Mouse (Mus musculus) embryonic facial prominence, embryonic 13.5 days (tissue): Measurements from ENCODE around the gene Gm26920. TPM values are rescaled to one million over a fixed set of nuclear protein-coding genes. Genes with fewer than 3 reads are reported as not detected.

Experiments
- ATAC-seq: fragments of 200-750 bp; cut with Nextera tagmentation; 2 replicates; pipeline ENCODE4 v1.8.0; 2017; ENCODE audit warnings: low read depth; ENCODE audit not compliant: insufficient number of reproducible peaks, insufficient read depth, low FRiP score, low TSS enrichment
- H3K27ac ChIP-seq: fragments of 300-500 bp; sonication (generic); 2 replicates; pipeline ENCODE4 v1.5.1; 2015; ENCODE audit warnings: moderate library complexity, mild to moderate bottlenecking, inconsistent platforms
- H3K27me3 ChIP-seq: fragments of 300-500 bp; sonication (generic); 2 replicates; pipeline ENCODE4 v1.6.1; 2015; ENCODE audit warnings: mild to moderate bottlenecking, inconsistent platforms
- H3K36me3 ChIP-seq: fragments of 300-500 bp; sonication (generic); 2 replicates; pipeline ENCODE4 v1.6.1; 2015; ENCODE audit warnings: mild to moderate bottlenecking, inconsistent platforms
- H3K4me1 ChIP-seq: fragments of 300-500 bp; sonication (generic); 2 replicates; pipeline ENCODE4 v1.6.1; 2015; ENCODE audit warnings: inconsistent platforms
- H3K4me2 ChIP-seq: fragments of 300-500 bp; sonication (generic); 2 replicates; pipeline ENCODE4 v1.6.1; 2015; ENCODE audit warnings: moderate library complexity, mild to moderate bottlenecking, inconsistent platforms
- H3K4me3 ChIP-seq: fragments of 300-500 bp; sonication (generic); 2 replicates; pipeline ENCODE4 v1.5.1; 2015; ENCODE audit warnings: mild to moderate bottlenecking, inconsistent platforms
- H3K9ac ChIP-seq: fragments of 300-500 bp; sonication (generic); 2 replicates; pipeline ENCODE4 v1.6.1; 2015; ENCODE audit warnings: mild to moderate bottlenecking, inconsistent platforms
- H3K9me3 ChIP-seq: fragments of 300-500 bp; sonication (generic); 2 replicates; pipeline ENCODE4 v1.6.1; 2016; ENCODE audit warnings: inconsistent platforms
- WGBS: fragments of 180-500 bp; shearing (Covaris S2); methylation state at CpG from one replicate; pipeline ENCODE4 v1.1.7; 2015; ENCODE audit warnings: mixed read lengths; 5-methylcytosine and 5-hydroxymethylcytosine counted together
- polyA plus RNA-seq: library from polyadenylated mRNA; unstranded; fragments of >200 nt; fragmentation: Nextera tagmentation; extraction: Ambion mirVana; gene quantifications from 2 replicates; pipeline ENCODE4 v1.2.1, GENCODE M21; 2015

The Gm26920 gene
- polyA plus RNA-seq, 1 experiment from 2014 or later = 1.2 TPM

- peak; percentile 93 for ATAC-seq
Observed at GRCm38 (mm10) chr7:30050882-30051548, 39.2 kb downstream of the Gm26920 start, which contains the start of gene Zfp14. Gene Zfp14 (minus strand): TSS chr7:30051380.

DNA sequence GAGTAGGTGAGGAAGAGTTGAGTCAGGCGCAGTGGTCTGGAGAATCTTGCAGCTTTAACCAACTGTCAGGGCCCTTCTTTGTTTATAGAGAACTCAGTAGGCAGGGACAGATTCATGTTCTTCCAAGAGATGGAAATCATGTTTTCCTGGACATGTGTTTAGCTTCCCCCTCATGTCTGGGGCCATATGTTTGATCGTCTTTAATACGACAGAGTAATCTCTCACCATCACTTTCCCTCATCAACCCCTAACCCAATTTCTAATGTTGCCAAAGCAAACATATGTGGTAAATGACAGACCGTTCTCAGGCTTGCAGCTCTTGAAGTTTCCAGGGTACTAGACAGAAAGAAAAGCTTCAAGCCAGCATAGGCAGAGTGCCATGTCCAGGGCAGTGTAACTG lies 42.1 kb downstream of the Gm26920 start:
- no peak for ATAC-seq
- WGBS = 89% methylated on average over 4 of the region's 4 CpGs
- Histone ChIP-seq H3K9me3 (no peaks in the 10 kb centered on the region), H3K27ac (no peak overlapping the region), H3K4me3 (no peak overlapping the region), H3K9ac (no peak overlapping the region), H3K27me3 (no peaks in the 10 kb centered on the region), H3K4me1 (peaks cover 12% of the 10 kb centered on the region), H3K36me3 (peaks cover 6% of the 10 kb centered on the region), H3K4me2 (no peak overlapping the region)

More at GRCm38 (mm10) chr7:30050882-30051548, 39.2 kb downstream of the Gm26920 start, which contains the start of gene Zfp14:
- peaks cover 19% of the 10 kb centered on the region for H3K4me1 ChIP-seq
- peak within 1 kb of the TSS; percentile 70 for H3K4me3 ChIP-seq
- under 1% methylated on average over 40 of the region's 40 CpGs for WGBS
- H3K9me3 ChIP-seq = no peaks in the 10 kb centered on the region
- H3K36me3 ChIP-seq = peaks cover 11% of the 10 kb centered on the region
- H3K4me2 ChIP-seq = peak within 1 kb of the TSS; percentile 70
- peak within 1 kb of the TSS; percentile 77 for H3K27ac ChIP-seq
- peak within 1 kb of the TSS; percentile 83 for H3K9ac ChIP-seq
- no peaks in the 10 kb centered on the region for H3K27me3 ChIP-seq

DNA sequence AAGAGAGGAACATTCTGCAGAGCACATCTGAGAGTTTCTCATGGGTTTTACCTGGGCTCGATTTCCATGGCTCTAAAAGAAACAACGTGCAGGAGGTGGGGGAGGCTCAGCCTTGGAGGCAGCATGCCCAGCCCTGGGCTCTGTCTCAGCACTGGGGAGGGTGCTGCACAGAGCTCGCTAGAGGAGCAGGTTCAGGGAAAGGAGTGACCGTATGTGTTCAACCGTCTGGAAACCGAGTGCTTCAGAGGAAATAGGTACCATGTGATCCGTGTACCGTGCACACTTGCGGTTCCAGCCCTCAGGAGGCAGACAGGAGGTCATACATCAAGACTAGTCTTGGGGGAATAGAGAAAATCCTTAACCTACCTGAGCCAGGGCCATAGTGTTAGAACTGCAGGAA lies 45.9 kb downstream of the Gm26920 start:
- WGBS = 35% methylated on average over 9 of the region's 9 CpGs
- H3K36me3 ChIP-seq = peaks cover 18% of the 10 kb centered on the region
- H3K27me3 ChIP-seq = no peaks in the 10 kb centered on the region
- ATAC-seq = no peak
- no peak overlapping the region for H3K4me3 ChIP-seq
- no peaks in the 10 kb centered on the region; the same call in 1 of the 2 replicates for H3K4me1 ChIP-seq
- no peak overlapping the region for H3K4me2 ChIP-seq
- no peak overlapping the region for H3K27ac ChIP-seq
- H3K9me3 ChIP-seq = no peaks in the 10 kb centered on the region
- no peak overlapping the region for H3K9ac ChIP-seq

DNA sequence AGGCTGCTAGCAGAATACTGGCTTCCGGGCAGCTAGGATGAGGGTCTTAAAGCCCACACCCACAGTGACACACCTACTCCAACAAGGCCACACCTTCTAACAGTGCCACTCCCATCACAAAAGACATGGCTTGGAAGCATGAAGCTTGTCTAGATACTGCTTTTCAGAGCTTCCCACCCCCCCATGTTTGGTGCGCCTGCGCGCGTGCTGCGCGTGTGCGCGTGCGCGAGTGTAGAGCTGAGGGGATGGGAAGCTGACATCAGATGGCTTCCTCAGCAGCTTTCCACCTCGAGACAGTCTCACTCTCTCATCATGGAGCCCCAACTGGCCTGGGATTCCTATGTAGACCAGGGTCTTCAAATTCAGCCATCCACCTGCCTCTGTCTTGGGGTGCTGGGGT lies 55.9 kb downstream of the Gm26920 start:
- H3K9me3 ChIP-seq = no peaks in the 10 kb centered on the region
- H3K27me3 ChIP-seq = no peaks in the 10 kb centered on the region
- peaks cover 29% of the 10 kb centered on the region for H3K36me3 ChIP-seq
- no peak overlapping the region for H3K27ac ChIP-seq
- ATAC-seq = no peak
- no peak overlapping the region for H3K9ac ChIP-seq
- no peak overlapping the region for H3K4me2 ChIP-seq
- WGBS = 95% methylated on average over 12 of the region's 12 CpGs
- H3K4me1 ChIP-seq = no peaks in the 10 kb centered on the region
- no peak overlapping the region for H3K4me3 ChIP-seq

GRCm38 (mm10) chr7:30031379-30031778 lies 58.8 kb downstream of the Gm26920 start:
- H3K4me2 ChIP-seq = no peak overlapping the region
- H3K9ac ChIP-seq = no peak overlapping the region
- H3K27me3 ChIP-seq = no peaks in the 10 kb centered on the region
- no peaks in the 10 kb centered on the region for H3K4me1 ChIP-seq
- H3K36me3 ChIP-seq = peaks cover 21% of the 10 kb centered on the region
- WGBS = 83% methylated on average over 3 of the region's 3 CpGs
- ATAC-seq = no peak
- H3K9me3 ChIP-seq = no peaks in the 10 kb centered on the region
- H3K4me3 ChIP-seq = no peak overlapping the region
- no peak overlapping the region for H3K27ac ChIP-seq

DNA sequence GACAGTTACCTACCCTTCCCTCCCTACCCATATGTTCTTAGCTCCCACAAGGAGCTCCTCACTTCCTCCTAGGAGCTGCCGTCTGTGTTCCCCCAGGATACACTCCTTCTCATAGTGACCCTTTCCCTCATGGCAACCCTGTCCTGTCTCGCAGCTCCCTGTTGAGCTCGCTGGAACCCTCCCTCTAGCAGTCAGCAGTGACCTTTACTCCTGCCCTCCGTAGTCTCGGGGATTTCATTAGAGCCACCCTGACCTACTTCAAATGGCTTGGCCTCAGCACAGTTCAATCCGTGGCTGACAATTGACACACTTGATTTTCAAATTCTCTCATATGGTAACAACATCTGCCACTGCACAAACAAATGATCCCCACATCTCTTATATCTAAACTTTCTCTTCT lies 59.5 kb downstream of the Gm26920 start:
- no peaks in the 10 kb centered on the region for H3K27me3 ChIP-seq
- no peak overlapping the region for H3K4me2 ChIP-seq
- H3K27ac ChIP-seq = no peak overlapping the region
- ATAC-seq = no peak
- no peaks in the 10 kb centered on the region for H3K9me3 ChIP-seq
- no peak overlapping the region for H3K4me3 ChIP-seq
- H3K9ac ChIP-seq = no peak overlapping the region
- WGBS = 26% methylated on average over 6 of the region's 6 CpGs
- no peaks in the 10 kb centered on the region for H3K4me1 ChIP-seq
- H3K36me3 ChIP-seq = peaks cover 24% of the 10 kb centered on the region

GRCm38 (mm10) chr7:30028572-30028971 lies 61.6 kb downstream of the Gm26920 start:
- H3K9ac ChIP-seq = no peak overlapping the region
- WGBS = 89% methylated on average over 3 of the region's 3 CpGs

GRCm38 (mm10) chr7:30027331-30027730 lies 62.9 kb downstream of the Gm26920 start:
- Histone ChIP-seq H3K27ac (no peak overlapping the region), H3K36me3 (peaks cover 56% of the 10 kb centered on the region), H3K4me2 (no peak overlapping the region), H3K4me1 (no peaks in the 10 kb centered on the region), H3K4me3 (no peak overlapping the region), H3K27me3 (no peaks in the 10 kb centered on the region), H3K9ac (no peak overlapping the region), H3K9me3 (no peaks in the 10 kb centered on the region)
- WGBS = 44% methylated on average over 4 of the region's 4 CpGs
- ATAC-seq = no peak

More at GRCm38 (mm10) chr7:30028572-30028971, 61.6 kb downstream of the Gm26920 start:
- Histone ChIP-seq H3K4me3 (no peak overlapping the region), H3K4me2 (no peak overlapping the region), H3K27me3 (no peaks in the 10 kb centered on the region), H3K27ac (no peak overlapping the region), H3K36me3 (peaks cover 43% of the 10 kb centered on the region), H3K4me1 (no peaks in the 10 kb centered on the region), H3K9me3 (no peaks in the 10 kb centered on the region)
- ATAC-seq = no peak

GRCm38 (mm10) chr7:30025358-30025757 lies 64.9 kb downstream of the Gm26920 start:
- H3K27me3 ChIP-seq = no peaks in the 10 kb centered on the region
- H3K9me3 ChIP-seq = no peaks in the 10 kb centered on the region
- 78% methylated on average over 5 of the region's 5 CpGs for WGBS
- no peak overlapping the region for H3K27ac ChIP-seq
- H3K36me3 ChIP-seq = peaks cover 73% of the 10 kb centered on the region
- H3K4me3 ChIP-seq = no peak overlapping the region
- ATAC-seq = no peak
- H3K9ac ChIP-seq = no peak overlapping the region
- H3K4me1 ChIP-seq = no peaks in the 10 kb centered on the region
- no peak overlapping the region for H3K4me2 ChIP-seq

GRCm38 (mm10) chr7:30023800-30024199 lies 66.4 kb downstream of the Gm26920 start:
- H3K4me2 ChIP-seq = no peak overlapping the region
- WGBS = 94% methylated on average over 8 of the region's 8 CpGs
- H3K27me3 ChIP-seq = no peaks in the 10 kb centered on the region

GRCm38 (mm10) chr7:30023324-30023723 lies 66.9 kb downstream of the Gm26920 start:
- H3K27ac ChIP-seq = no peak overlapping the region
- H3K27me3 ChIP-seq = no peaks in the 10 kb centered on the region
- H3K4me2 ChIP-seq = no peak overlapping the region
- ATAC-seq = no peak
- no peaks in the 10 kb centered on the region for H3K4me1 ChIP-seq
- H3K4me3 ChIP-seq = no peak overlapping the region
- 95% methylated on average over 9 of the region's 9 CpGs for WGBS
- H3K9ac ChIP-seq = no peak overlapping the region
- H3K9me3 ChIP-seq = no peaks in the 10 kb centered on the region
- H3K36me3 ChIP-seq = peaks cover 86% of the 10 kb centered on the region

More at GRCm38 (mm10) chr7:30023800-30024199, 66.4 kb downstream of the Gm26920 start:
- H3K9me3 ChIP-seq = no peaks in the 10 kb centered on the region
- no peaks in the 10 kb centered on the region for H3K4me1 ChIP-seq
- H3K27ac ChIP-seq = no peak overlapping the region
- no peak for ATAC-seq
- no peak overlapping the region for H3K9ac ChIP-seq
- H3K36me3 ChIP-seq = peaks cover 84% of the 10 kb centered on the region
- H3K4me3 ChIP-seq = no peak overlapping the region

DNA sequence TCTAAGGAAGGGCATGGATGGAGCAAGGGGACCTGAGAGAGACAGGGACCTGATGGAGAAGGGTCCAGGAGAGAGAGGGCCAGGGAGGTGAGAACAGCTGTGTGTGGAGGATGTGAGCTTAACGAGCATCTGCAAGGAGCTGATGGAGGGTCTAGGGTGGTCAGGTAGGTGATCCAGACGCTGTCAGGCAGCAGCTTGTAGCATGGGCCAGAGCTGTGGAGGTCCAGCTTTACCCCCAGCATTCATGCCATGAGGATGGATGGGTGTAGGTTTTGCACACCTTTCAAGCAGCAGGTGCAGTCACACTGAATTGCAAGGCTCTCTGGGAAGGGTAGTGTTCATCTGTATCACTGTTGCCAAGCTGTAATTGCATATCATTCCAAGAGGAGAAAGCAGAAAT lies 70.7 kb downstream of the Gm26920 start:
- no peak for ATAC-seq
- Histone ChIP-seq H3K27ac (no peak overlapping the region), H3K4me1 (no peaks in the 10 kb centered on the region), H3K27me3 (no peaks in the 10 kb centered on the region), H3K4me2 (no peak overlapping the region), H3K9ac (no peak overlapping the region), H3K36me3 (peaks cover 90% of the 10 kb centered on the region), H3K4me3 (no peak overlapping the region), H3K9me3 (no peaks in the 10 kb centered on the region)
- WGBS = 91% methylated on average over 2 of the region's 2 CpGs
